Mouse (Mus musculus) C2C12 (cell line): Measurements from ENCODE around the gene Src.

Experiments
- CEBPB ChIP-seq: IDR thresholded peaks from one replicate; pipeline ENCODE4 v1.6.1; 2011; ENCODE audit warnings: low read depth, mild to moderate bottlenecking, control low read depth, moderate library complexity
- CTCF ChIP-seq: IDR thresholded peaks from one replicate; pipeline ENCODE4 v1.5.1; 2011; ENCODE audit not compliant: control insufficient read depth, insufficient read depth, insufficient read length
- FOSL1 ChIP-seq: IDR thresholded peaks from one replicate; pipeline ENCODE4 v1.8.0; 2011; ENCODE audit warnings: mild to moderate bottlenecking, low read length; ENCODE audit not compliant: poor library complexity, insufficient read depth, severe bottlenecking
- MAX ChIP-seq: IDR thresholded peaks from one replicate; pipeline ENCODE4 v1.6.1; 2011; ENCODE audit warnings: mild to moderate bottlenecking, control low read depth
- MYOG ChIP-seq: IDR thresholded peaks from one replicate; pipeline ENCODE4 v1.6.1; 2011; ENCODE audit not compliant: control insufficient read depth, insufficient read length; ENCODE audit errors: extremely low read depth
- USF1 ChIP-seq: IDR thresholded peaks from one replicate; pipeline ENCODE4 v1.6.1; 2011; ENCODE audit warnings: low read depth, mild to moderate bottlenecking, control low read depth, moderate library complexity

DNA sequence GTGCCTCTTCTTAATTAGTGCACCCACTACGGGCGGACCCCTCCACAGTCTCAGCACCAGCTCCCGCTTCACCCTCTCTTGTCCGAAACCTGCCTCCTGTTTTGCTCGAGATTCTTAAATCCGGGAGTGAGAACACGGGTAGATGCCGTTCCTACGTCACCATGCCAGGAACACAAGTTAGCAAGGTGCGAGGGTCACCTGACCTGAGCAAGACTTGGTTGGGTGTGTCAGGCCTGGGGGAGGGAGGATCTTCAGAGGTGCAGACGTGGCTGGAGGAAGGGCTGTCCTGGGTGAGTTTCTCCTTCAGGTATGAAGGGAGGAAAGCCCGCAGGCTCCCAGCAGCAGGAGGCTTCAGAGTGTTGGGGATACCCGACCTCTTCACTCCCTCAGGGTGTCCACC is at the start of gene Src:
- TF ChIP-seq CTCF, result no peak
- TF ChIP-seq USF1, result no peak
- TF ChIP-seq MYOG, result no peak
- no peak for TF ChIP-seq CEBPB
- TF ChIP-seq MAX, result no peak
- TF ChIP-seq FOSL1, result no peak
